29 mouse cellular contexts compared by ENCODE assay signal in genomic region chr1:39664039-39664625, GRCm38 (mm10). TPM values are rescaled to one million over a fixed set of nuclear protein-coding genes. Genes with fewer than 3 reads are reported as not detected.
DNase-seq lines count a peak whose midpoint lies in the region; ATAC-seq and TF ChIP-seq lines count a peak whose summit lies in the region.
"Had no signal": no experiment of that assay in that cellular context is flagged by ENCODE, and none has a peak within 500 bp of the region (broad histone marks: within the 10 kb centered on the region; RNA-seq: fewer than 3 reads in every experiment).

No protein-coding gene starts in this region.

- H3K4me2 ChIP-seq in midbrain, postnatal 0 days (ENCODE audit: low read depth, low read length, poor library complexity, severe bottlenecking) = no peak overlapping the region
- no peak overlapping the region for H3K4me2 ChIP-seq in midbrain, embryonic 15.5 days
- H3K4me2 ChIP-seq in kidney, embryonic 15.5 days = no peak overlapping the region
- H3K4me2 ChIP-seq: forebrain, embryonic 13.5 days; heart, embryonic 13.5 days; hindbrain, embryonic 14.5 days had no signal

- ATAC-seq in midbrain, postnatal 0 days (ENCODE audit: low FRiP score) = no peak
- ATAC-seq in midbrain, embryonic 15.5 days (replicated peaks) = no peak
- ATAC-seq in cerebellum, adult (ENCODE audit: insufficient number of reproducible peaks, low FRiP score, low TSS enrichment) = no peak
- no peak for ATAC-seq in kidney, embryonic 15.5 days (replicated peaks; ENCODE audit: low FRiP score)
- ATAC-seq: forebrain, embryonic 13.5 days; forebrain, postnatal 0 days; hindbrain, postnatal 0 days; inflammation-experienced regulatory T-cells, adult 6 months; intestine, embryonic 16.5 days had no signal

- TF ChIP-seq CTCF in midbrain, postnatal 0 days (IDR thresholded peaks at IDR 0.05) = 0 out of 2 replicates have a peak, but pooled peaks have one; percentile 6

- H3K36me3 ChIP-seq in midbrain, postnatal 0 days (ENCODE audit: insufficient read depth, low read length) = no peaks in the 10 kb centered on the region
- H3K36me3 ChIP-seq in midbrain, embryonic 15.5 days (replicated peaks) = no peaks in the 10 kb centered on the region
- H3K36me3 ChIP-seq in kidney, embryonic 15.5 days = no peaks in the 10 kb centered on the region
- H3K36me3 ChIP-seq: forebrain, embryonic 10.5 days; heart, embryonic 10.5 days; heart, embryonic 13.5 days had no signal

- H3K27ac ChIP-seq in midbrain, postnatal 0 days (ENCODE audit: low read depth, low read length) = no peak overlapping the region
- no peak overlapping the region for H3K27ac ChIP-seq in midbrain, embryonic 15.5 days
- no peak overlapping the region for H3K27ac ChIP-seq in kidney, embryonic 15.5 days
- H3K27ac ChIP-seq: forebrain, embryonic 10.5 days; forebrain, embryonic 13.5 days; gastrocnemius, adult 2 months; heart, embryonic 10.5 days; heart, embryonic 13.5 days; hindbrain, embryonic 14.5 days; hindbrain, postnatal 0 days had no signal

- H3K27me3 ChIP-seq in midbrain, postnatal 0 days (ENCODE audit: insufficient read depth, low read length) = no peaks in the 10 kb centered on the region
- H3K27me3 ChIP-seq in midbrain, embryonic 15.5 days (replicated peaks) = no peaks in the 10 kb centered on the region
- no peaks in the 10 kb centered on the region for H3K27me3 ChIP-seq in kidney, embryonic 15.5 days
- H3K27me3 ChIP-seq: heart, embryonic 13.5 days had no signal

- DNase-seq in heart, adult 11 months = peak; percentile 81
- DNase-seq in heart, adult 9 months (ENCODE audit: low spot score in 2 of 2) = no peak
- DNase-seq in midbrain, postnatal 0 days (ENCODE audit: low spot score) = no peak
- peak; percentile 24 for DNase-seq in ES-CJ7 (ENCODE audit: low read depth, low spot score)
- DNase-seq in ZHBTc4 (ENCODE audit: low read depth, low spot score) = peak; percentile 59
- DNase-seq: adrenal gland, adult 2 months; adrenal gland, postnatal 25 days; B cell, adult 2 months; cerebellum, adult 2 months; cerebellum, postnatal 10 days; cerebellum, postnatal 36 days; forebrain, postnatal 0 days; gastrocnemius, adult 2 months; gastrocnemius, postnatal 14 days; heart, adult 18-20 months; heart, postnatal 14 days; heart, postnatal 4 days; kidney, adult 18-20 months had no signal

- no peaks in the 10 kb centered on the region for H3K9me3 ChIP-seq in midbrain, postnatal 0 days (ENCODE audit: low read length)
- no peaks in the 10 kb centered on the region for H3K9me3 ChIP-seq in midbrain, embryonic 15.5 days
- no peaks in the 10 kb centered on the region for H3K9me3 ChIP-seq in kidney, embryonic 15.5 days (replicated peaks)
- H3K9me3 ChIP-seq: forebrain, embryonic 10.5 days; forebrain, embryonic 13.5 days; heart, embryonic 10.5 days; heart, embryonic 13.5 days had no signal

- 94% methylated on average over 7 of the region's 7 CpGs for WGBS in midbrain, postnatal 0 days
- WGBS in midbrain, embryonic 15.5 days = 85% methylated on average over 7 of the region's 7 CpGs
- WGBS in kidney, embryonic 15.5 days = 92% methylated on average over 7 of the region's 7 CpGs

- no peak overlapping the region for H3K9ac ChIP-seq in midbrain, postnatal 0 days (replicated peaks; ENCODE audit: low read length, poor library complexity, severe bottlenecking)
- H3K9ac ChIP-seq in midbrain, embryonic 15.5 days = no peak overlapping the region
- no peak overlapping the region for H3K9ac ChIP-seq in kidney, embryonic 15.5 days
- H3K9ac ChIP-seq: forebrain, embryonic 13.5 days; forebrain, postnatal 0 days; heart, embryonic 13.5 days; hindbrain, embryonic 14.5 days had no signal

- no peaks in the 10 kb centered on the region for H3K4me1 ChIP-seq in midbrain, postnatal 0 days (ENCODE audit: insufficient read depth, low read length)
- peaks cover 7% of the 10 kb centered on the region; the same call in 1 of the 2 replicates for H3K4me1 ChIP-seq in midbrain, embryonic 15.5 days
- no peaks in the 10 kb centered on the region for H3K4me1 ChIP-seq in kidney, embryonic 15.5 days
- H3K4me1 ChIP-seq: forebrain, embryonic 10.5 days; forebrain, embryonic 13.5 days; heart, embryonic 10.5 days; heart, embryonic 13.5 days had no signal

- H3K4me3 ChIP-seq in midbrain, postnatal 0 days (ENCODE audit: low read depth, low read length) = no peak overlapping the region
- H3K4me3 ChIP-seq in midbrain, embryonic 15.5 days = no peak overlapping the region
- no peak overlapping the region for H3K4me3 ChIP-seq in kidney, embryonic 15.5 days (replicated peaks)
- H3K4me3 ChIP-seq: forebrain, embryonic 10.5 days; forebrain, embryonic 13.5 days; gastrocnemius, adult 2 months; heart, embryonic 10.5 days; heart, embryonic 13.5 days had no signal

RNA-seq across cellular contexts. Expression of gene Creg2, which starts 12.9 kb away (rescaled TPM):
- 24.3 and 25.9 TPM in 2 replicates for total RNA-seq in midbrain, postnatal 0 days (2014; rRNA removed)
- polyA plus RNA-seq in midbrain, postnatal 0 days (2015; fragmentation: Nextera tagmentation; extraction: Ambion mirVana) = 13.6 and 14.6 TPM in 2 replicates
- polyA plus RNA-seq in midbrain, embryonic 15.5 days (2015; fragmentation: Nextera tagmentation; extraction: Ambion mirVana) = 8.2 and 9.3 TPM in 2 replicates
- polyA plus RNA-seq in kidney, embryonic 15.5 days (2015; fragmentation: Nextera tagmentation; extraction: Ambion mirVana) = 0.08 and 0.18 TPM in 2 replicates
- total RNA-seq: heart, postnatal 14 days; heart, postnatal 4 days had no signal
- polyA plus RNA-seq: heart, embryonic 13.5 days had no signal

RNA-seq across cellular contexts. Expression of gene Rfx8, which starts 56.7 kb away (rescaled TPM):
- total RNA-seq in midbrain, postnatal 0 days (2014; rRNA removed) = 0.52 and 0.66 TPM in 2 replicates
- polyA plus RNA-seq in midbrain, postnatal 0 days (2015; fragmentation: Nextera tagmentation; extraction: Ambion mirVana) = 0.28 and 0.39 TPM in 2 replicates
- polyA plus RNA-seq in midbrain, embryonic 15.5 days (2015; fragmentation: Nextera tagmentation; extraction: Ambion mirVana) = 0.31 and 0.32 TPM in 2 replicates
- polyA plus RNA-seq in kidney, embryonic 15.5 days (2015; fragmentation: Nextera tagmentation; extraction: Ambion mirVana) = 0.31 and 0.51 TPM in 2 replicates
- total RNA-seq: adrenal gland, adult 2 months; gastrocnemius, adult 2 months had no signal
- polyA plus RNA-seq: inflammation-experienced regulatory T-cells, adult 6 months had no signal

Comparison
In these comparisons a context has a peak if more than half of its experiments do, and no peak if none do; other contexts are left out.
1. DNase-seq: peak in heart, adult 11 months (single experiment), ES-CJ7 (single experiment) and ZHBTc4 (single experiment); none in heart, adult 9 months (0 of 2) and midbrain, postnatal 0 days (single experiment).